13 mouse cellular contexts compared by ENCODE assay signal in genomic region chr7:45640191-45640957, GRCm38 (mm10). TPM values are rescaled to one million over a fixed set of nuclear protein-coding genes. Genes with fewer than 3 reads are reported as not detected.
DNase-seq lines count a peak whose midpoint lies in the region; ATAC-seq and TF ChIP-seq lines count a peak whose summit lies in the region.
"Had no signal": no experiment of that assay in that cellular context is flagged by ENCODE, and none has a peak within 500 bp of the region (broad histone marks: within the 10 kb centered on the region; RNA-seq: fewer than 3 reads in every experiment).

No protein-coding gene starts in this region.

- TF ChIP-seq POLR2A in cortical plate, adult 2 months (IDR thresholded peaks at IDR 0.05; ENCODE audit: extremely low read depth, insufficient read depth, low read length) = 0 out of 2 replicates have a peak, but pooled peaks have one; percentile 12

- H3K9ac ChIP-seq in kidney, embryonic 15.5 days = no peak overlapping the region
- no peak overlapping the region for H3K9ac ChIP-seq in heart, embryonic 16.5 days (ENCODE audit: low read length)

- no peaks in the 10 kb centered on the region for H3K27me3 ChIP-seq in kidney, embryonic 15.5 days
- H3K27me3 ChIP-seq in heart, embryonic 16.5 days (ENCODE audit: control insufficient read depth, insufficient read depth, low read length) = no peaks in the 10 kb centered on the region

- H3K4me2 ChIP-seq in kidney, embryonic 15.5 days = 0 out of 2 replicates have a peak overlapping the region, but pooled peaks have one; percentile 33
- H3K4me2 ChIP-seq in heart, embryonic 16.5 days (ENCODE audit: low read depth, low read length) = no peak overlapping the region

- H3K4me3 ChIP-seq in kidney, embryonic 15.5 days (replicated peaks) = no peak overlapping the region
- no peak overlapping the region for H3K4me3 ChIP-seq in cortical plate, adult 2 months (ENCODE audit: insufficient read depth, low read length)
- H3K4me3 ChIP-seq in heart, embryonic 16.5 days (ENCODE audit: low read length) = no peak overlapping the region

- peaks cover 14% of the 10 kb centered on the region; the same call in 1 of the 2 replicates for H3K36me3 ChIP-seq in kidney, embryonic 15.5 days
- H3K36me3 ChIP-seq in heart, embryonic 16.5 days (ENCODE audit: control insufficient read depth, insufficient read depth) = peaks cover 9% of the 10 kb centered on the region

- ATAC-seq in kidney, embryonic 15.5 days (replicated peaks; ENCODE audit: low FRiP score) = no peak
- ATAC-seq in heart, embryonic 16.5 days (replicated peaks; ENCODE audit: extremely low read depth, insufficient read depth, low FRiP score) = no peak
- no peak for ATAC-seq in CD4-positive, CD25-positive, alpha-beta regulatory T cell, adult 4 months
- ATAC-seq: forebrain, embryonic 16.5 days had no signal

- peak overlapping the region; percentile 57 for H3K27ac ChIP-seq in kidney, embryonic 15.5 days
- H3K27ac ChIP-seq in cortical plate, adult 2 months (ENCODE audit: insufficient read depth, low read length) = no peak overlapping the region
- peak overlapping the region; percentile 72 for H3K27ac ChIP-seq in heart, embryonic 16.5 days (ENCODE audit: low read length)

- no peak for TF ChIP-seq CTCF in cortical plate, adult 2 months (IDR thresholded peaks at IDR 0.05; ENCODE audit: extremely low read depth, insufficient read depth, low read length)

- H3K9me3 ChIP-seq in kidney, embryonic 15.5 days (replicated peaks) = no peaks in the 10 kb centered on the region
- H3K9me3 ChIP-seq in heart, embryonic 16.5 days (replicated peaks; ENCODE audit: control insufficient read depth, low read length) = no peaks in the 10 kb centered on the region

- H3K4me1 ChIP-seq in kidney, embryonic 15.5 days = peaks cover 82% of the 10 kb centered on the region
- no peaks in the 10 kb centered on the region; the same call in 1 of the 2 replicates for H3K4me1 ChIP-seq in cortical plate, adult 2 months (ENCODE audit: control insufficient read depth, insufficient read depth, low read length)
- peaks cover 49% of the 10 kb centered on the region for H3K4me1 ChIP-seq in heart, embryonic 16.5 days (ENCODE audit: control insufficient read depth, insufficient read depth, low read length)

- peak; percentile 67 for DNase-seq in cerebellum, adult 9-10 months
- DNase-seq in cerebellum, adult 11 months = no peak
- no peak for DNase-seq in kidney, adult 11 months
- DNase-seq in c-Kit-positive CD71-positive TER-119-positive erythroid progenitor cells, embryonic 14.5 days (ENCODE audit: low spot score) = no peak
- DNase-seq: adrenal gland, postnatal 36 days; right cerebral cortex, adult 18-20 months had no signal

- 60% methylated on average over 19 of the region's 19 CpGs for WGBS in kidney, embryonic 15.5 days
- 76% methylated on average over 19 of the region's 19 CpGs for WGBS in heart, embryonic 16.5 days

RNA-seq across cellular contexts. Expression of gene Mamstr, which starts 0.6 kb away (rescaled TPM):
- 7.5 and 9.0 TPM in 2 replicates for polyA plus RNA-seq in kidney, embryonic 15.5 days (2015; fragmentation: Nextera tagmentation; extraction: Ambion mirVana)
- polyA plus RNA-seq in cortical plate, adult 2 months (2012; rRNA removed) = 5.2 and 7.1 TPM in 2 replicates
- 7.6 and 9.0 TPM in 2 replicates for polyA plus RNA-seq in heart, embryonic 16.5 days (2015; fragmentation: Nextera tagmentation; extraction: Ambion mirVana)
- polyA plus RNA-seq in CD4-positive, CD25-positive, alpha-beta regulatory T cell, adult 4 months (2017; shearing (Covaris generic)) = under 1 TPM; 0.32 to 0.40 TPM

RNA-seq across cellular contexts. Expression of gene Rasip1, which starts 13.1 kb away (rescaled TPM):
- polyA plus RNA-seq in kidney, embryonic 15.5 days (2015; fragmentation: Nextera tagmentation; extraction: Ambion mirVana) = 16.1 and 18.0 TPM in 2 replicates
- polyA plus RNA-seq in cortical plate, adult 2 months (2012; rRNA removed) = 6.9 and 7.8 TPM in 2 replicates
- polyA plus RNA-seq in heart, embryonic 16.5 days (2015; fragmentation: Nextera tagmentation; extraction: Ambion mirVana) = 15.4 and 16.3 TPM in 2 replicates
- polyA plus RNA-seq in CD4-positive, CD25-positive, alpha-beta regulatory T cell, adult 4 months (2017; shearing (Covaris generic)) = under 1 TPM in 1 of 2 experiments, not detected in 1; 0.20 TPM
- polyA plus RNA-seq: C2C12 had no signal

RNA-seq across cellular contexts. Expression of gene Izumo1, which starts 18.8 kb away (rescaled TPM):
- 0.14 and 0.17 TPM in 2 replicates for polyA plus RNA-seq in kidney, embryonic 15.5 days (2015; fragmentation: Nextera tagmentation; extraction: Ambion mirVana)
- 0.09 and 0.13 TPM in 2 replicates for polyA plus RNA-seq in cortical plate, adult 2 months (2012; rRNA removed)
- 0.21 and 0.26 TPM in 2 replicates for polyA plus RNA-seq in heart, embryonic 16.5 days (2015; fragmentation: Nextera tagmentation; extraction: Ambion mirVana)
- polyA plus RNA-seq in CD4-positive, CD25-positive, alpha-beta regulatory T cell, adult 4 months (2017; shearing (Covaris generic)) = not detected
- polyA plus RNA-seq: C2C12; forebrain, embryonic 16.5 days; limb, embryonic 11.5 days had no signal

RNA-seq across cellular contexts. Expression of gene Fut1, which starts 23.3 kb away (rescaled TPM):
- polyA plus RNA-seq in kidney, embryonic 15.5 days (2015; fragmentation: Nextera tagmentation; extraction: Ambion mirVana) = 0.06 and 0.21 TPM in 2 replicates
- 0.09 and 0.15 TPM in 2 replicates for polyA plus RNA-seq in cortical plate, adult 2 months (2012; rRNA removed)
- polyA plus RNA-seq in heart, embryonic 16.5 days (2015; fragmentation: Nextera tagmentation; extraction: Ambion mirVana) = 0.15 and 0.83 TPM in 2 replicates
- not detected for polyA plus RNA-seq in CD4-positive, CD25-positive, alpha-beta regulatory T cell, adult 4 months (2017; shearing (Covaris generic))
- polyA plus RNA-seq: forebrain, embryonic 16.5 days had no signal

RNA-seq across cellular contexts. Expression of gene Fgf21, which starts 25.1 kb away (rescaled TPM):
- polyA plus RNA-seq in kidney, embryonic 15.5 days (2015; fragmentation: Nextera tagmentation; extraction: Ambion mirVana) = 0.32 TPM in 1 of 2 replicates, not detected in the other
- not detected in 2 replicates for polyA plus RNA-seq in cortical plate, adult 2 months (2012; rRNA removed)
- polyA plus RNA-seq in heart, embryonic 16.5 days (2015; fragmentation: Nextera tagmentation; extraction: Ambion mirVana) = 1.5 and 1.7 TPM in 2 replicates
- not detected for polyA plus RNA-seq in CD4-positive, CD25-positive, alpha-beta regulatory T cell, adult 4 months (2017; shearing (Covaris generic))
- polyA plus RNA-seq: forebrain, embryonic 16.5 days; limb, embryonic 11.5 days had no signal
